ENCODE assay signal across 9 mouse cellular contexts in genomic region chr17:45582715-45583355, GRCm38 (mm10). TPM values are rescaled to one million over a fixed set of nuclear protein-coding genes. Genes with fewer than 3 reads are reported as not detected.
DNase-seq lines count a peak whose midpoint lies in the region; ATAC-seq and TF ChIP-seq lines count a peak whose summit lies in the region.
"Had no signal": no experiment of that assay in that cellular context is flagged by ENCODE, and none has a peak within 500 bp of the region (broad histone marks: within the 10 kb centered on the region; RNA-seq: fewer than 3 reads in every experiment).

No protein-coding gene starts in this region.

- peak; percentile 33 for DNase-seq in gastrocnemius, adult 2 months
- DNase-seq in gastrocnemius, postnatal 25 days: no peak
- peak in 1 of 2 experiments; percentile 35 for DNase-seq in spleen, adult 2 months (ENCODE audit: low read depth in 1 of 2, low spot score in 2 of 2)
- DNase-seq in spleen, postnatal 4 days (ENCODE audit: low spot score in 2 of 2): no peak
- peak; percentile 42 to 51 for DNase-seq in thymus, postnatal 36 days

- intact Hi-C loops in gastrocnemius, adult 2 months (cut with DNase I): loop anchor here (10.0 kb wide), 1 partner anchor 572 kb away; the partner anchor contains the start of gene Mad2l1bp

- no peak for TF ChIP-seq POLR2A in spleen, adult 2 months (IDR thresholded peaks at IDR 0.05; ENCODE audit: low read depth, low read length)
- TF ChIP-seq POLR2A in embryonic fibroblast, embryonic 13.5 days (IDR thresholded peaks at IDR 0.05; ENCODE audit: low read depth, low read length): no peak

- 32% methylated on average over 6 of the region's 6 CpGs for WGBS in spleen, adult 2 months
- WGBS in midbrain, embryonic 15.5 days: 75% methylated on average over 6 of the region's 6 CpGs

- ATAC-seq in erythroid progenitor cell, adult 5-6 weeks (replicated peaks; ENCODE audit: low FRiP score, poor library complexity, severe bottlenecking): no peak
- ATAC-seq in midbrain, embryonic 15.5 days (replicated peaks): no peak

- peaks cover 3% of the 10 kb centered on the region; the same call in 1 of the 2 replicates for H3K4me1 ChIP-seq in spleen, adult 2 months (ENCODE audit: control insufficient read depth, insufficient read depth, insufficient read length)
- peaks cover 5% of the 10 kb centered on the region for H3K4me1 ChIP-seq in embryonic fibroblast, embryonic 13.5 days (ENCODE audit: control insufficient read depth, insufficient read depth, low read length)
- H3K4me1 ChIP-seq in midbrain, embryonic 15.5 days: peaks cover 18% of the 10 kb centered on the region; the same call in 1 of the 2 replicates

- H3K4me2 ChIP-seq in midbrain, embryonic 15.5 days: no peak overlapping the region
- H3K4me2 ChIP-seq: heart, embryonic 12.5 days had no signal

- no peaks in the 10 kb centered on the region for H3K27me3 ChIP-seq in spleen, adult 2 months (ENCODE audit: control insufficient read depth, insufficient read depth, low read length)
- no peaks in the 10 kb centered on the region for H3K27me3 ChIP-seq in midbrain, embryonic 15.5 days (replicated peaks)
- H3K27me3 ChIP-seq: heart, embryonic 12.5 days had no signal

- H3K27ac ChIP-seq in gastrocnemius, adult 2 months: 0 out of 2 replicates have a peak overlapping the region, but pooled peaks have one; percentile 95
- H3K27ac ChIP-seq in spleen, adult 2 months (ENCODE audit: insufficient read depth, low read length): peak overlapping the region; percentile 52; the same call in 1 of the 2 replicates
- H3K27ac ChIP-seq in embryonic fibroblast, embryonic 13.5 days (ENCODE audit: insufficient read depth, low read length): no peak overlapping the region
- H3K27ac ChIP-seq in midbrain, embryonic 15.5 days: no peak overlapping the region

- H3K9ac ChIP-seq in midbrain, embryonic 15.5 days: no peak overlapping the region
- H3K9ac ChIP-seq: heart, embryonic 12.5 days had no signal

- TF ChIP-seq CTCF in gastrocnemius, adult 2 months (IDR thresholded peaks at IDR 0.05): peak; percentile 62
- peak; percentile 39; the same call in 1 of the 2 replicates for TF ChIP-seq CTCF in spleen, adult 2 months (IDR thresholded peaks at IDR 0.05; ENCODE audit: extremely low read depth, insufficient read depth, insufficient read length, insufficient replicate concordance)
- 0 out of 2 replicates have a peak, but pooled peaks have one; percentile 11 for TF ChIP-seq CTCF in embryonic fibroblast, embryonic 13.5 days (IDR thresholded peaks at IDR 0.05; ENCODE audit: borderline replicate concordance, insufficient read depth, low read length)

- H3K9me3 ChIP-seq in midbrain, embryonic 15.5 days: no peaks in the 10 kb centered on the region

- H3K4me3 ChIP-seq in gastrocnemius, adult 2 months: no peak overlapping the region
- no peak overlapping the region for H3K4me3 ChIP-seq in spleen, adult 2 months (ENCODE audit: extremely low read depth, insufficient read depth, insufficient read length)
- H3K4me3 ChIP-seq in embryonic fibroblast, embryonic 13.5 days (ENCODE audit: insufficient read depth, low read length): no peak overlapping the region
- no peak overlapping the region for H3K4me3 ChIP-seq in midbrain, embryonic 15.5 days
- H3K4me3 ChIP-seq: heart, embryonic 12.5 days had no signal

- H3K36me3 ChIP-seq in spleen, adult 2 months (ENCODE audit: control insufficient read depth, insufficient read depth, low read length): no peaks in the 10 kb centered on the region
- H3K36me3 ChIP-seq in midbrain, embryonic 15.5 days (replicated peaks): no peaks in the 10 kb centered on the region

RNA-seq across cellular contexts. Expression of gene Hsp90ab1, which starts 9.8 kb away (rescaled TPM):
- 1,000 to 10,000 TPM; 1,106 to 1,162 TPM for total RNA-seq in gastrocnemius, adult 2 months (2021)
- total RNA-seq in gastrocnemius, postnatal 25 days (2021): 100 to 1,000 TPM; 839 to 859 TPM
- 194 and 202 TPM in 2 replicates for polyA plus RNA-seq in spleen, adult 2 months (2012; rRNA removed)
- polyA plus RNA-seq in embryonic fibroblast, embryonic 13.5 days (2011; ENCODE audit: insufficient read length, low read depth, missing spikeins): 1,481 and 1,562 TPM in 2 replicates
- total RNA-seq in erythroid progenitor cell, adult 5-6 weeks (2015; ENCODE audit: low replicate concordance): 200 and 204 TPM in 2 replicates
- total RNA-seq in erythroid progenitor cell, adult 5-6 weeks (2017; ENCODE audit: low replicate concordance): 235 and 237 TPM in 2 replicates
- 1,488 and 1,537 TPM in 2 replicates for polyA plus RNA-seq in midbrain, embryonic 15.5 days (2015; fragmentation: Nextera tagmentation; extraction: Ambion mirVana)

RNA-seq across cellular contexts. Expression of gene Slc29a1, which starts 16.6 kb away (rescaled TPM):
- total RNA-seq in gastrocnemius, adult 2 months (2021): 10 to 100 TPM; 27.4 to 44.7 TPM
- 10 to 100 TPM; 41.4 to 42.2 TPM for total RNA-seq in gastrocnemius, postnatal 25 days (2021)
- polyA plus RNA-seq in spleen, adult 2 months (2012; rRNA removed): 108 and 122 TPM in 2 replicates
- polyA plus RNA-seq in embryonic fibroblast, embryonic 13.5 days (2011; ENCODE audit: insufficient read length, low read depth, missing spikeins): 81.9 and 90.3 TPM in 2 replicates
- total RNA-seq in erythroid progenitor cell, adult 5-6 weeks (2015; ENCODE audit: low replicate concordance): 101 and 133 TPM in 2 replicates
- total RNA-seq in erythroid progenitor cell, adult 5-6 weeks (2017; ENCODE audit: low replicate concordance): 108 and 151 TPM in 2 replicates
- polyA plus RNA-seq in midbrain, embryonic 15.5 days (2015; fragmentation: Nextera tagmentation; extraction: Ambion mirVana): 30.7 and 33.0 TPM in 2 replicates

RNA-seq across cellular contexts. Expression of gene Mymx, which starts 19.1 kb away (rescaled TPM):
- under 1 TPM in 1 of 2 experiments, not detected in 1; 0.36 TPM for total RNA-seq in gastrocnemius, adult 2 months (2021)
- total RNA-seq in gastrocnemius, postnatal 25 days (2021): 1 to 10 TPM in 1 of 2 experiments, under 1 TPM in 1; 0.36 to 1.4 TPM
- polyA plus RNA-seq in spleen, adult 2 months (2012; rRNA removed): not detected in 2 replicates
- not detected in 2 replicates for polyA plus RNA-seq in embryonic fibroblast, embryonic 13.5 days (2011; ENCODE audit: insufficient read length, low read depth, missing spikeins)
- total RNA-seq in erythroid progenitor cell, adult 5-6 weeks (2015; ENCODE audit: low replicate concordance): not detected in 2 replicates
- total RNA-seq in erythroid progenitor cell, adult 5-6 weeks (2017; ENCODE audit: low replicate concordance): not detected in 2 replicates
- not detected in 2 replicates for polyA plus RNA-seq in midbrain, embryonic 15.5 days (2015; fragmentation: Nextera tagmentation; extraction: Ambion mirVana)

RNA-seq across cellular contexts. Expression of gene Slc35b2, which starts 19.2 kb away (rescaled TPM):
- 10 to 100 TPM; 16.0 to 17.3 TPM for total RNA-seq in gastrocnemius, adult 2 months (2021)
- total RNA-seq in gastrocnemius, postnatal 25 days (2021): 10 to 100 TPM; 17.5 to 21.5 TPM
- 70.9 and 71.3 TPM in 2 replicates for polyA plus RNA-seq in spleen, adult 2 months (2012; rRNA removed)
- 61.1 and 65.3 TPM in 2 replicates for polyA plus RNA-seq in embryonic fibroblast, embryonic 13.5 days (2011; ENCODE audit: insufficient read length, low read depth, missing spikeins)
- 15.5 and 18.4 TPM in 2 replicates for total RNA-seq in erythroid progenitor cell, adult 5-6 weeks (2015; ENCODE audit: low replicate concordance)
- total RNA-seq in erythroid progenitor cell, adult 5-6 weeks (2017; ENCODE audit: low replicate concordance): 10.3 and 14.0 TPM in 2 replicates
- polyA plus RNA-seq in midbrain, embryonic 15.5 days (2015; fragmentation: Nextera tagmentation; extraction: Ambion mirVana): 85.5 and 93.4 TPM in 2 replicates

RNA-seq across cellular contexts. Expression of gene Nfkbie, which starts 27.3 kb away (rescaled TPM):
- total RNA-seq in gastrocnemius, adult 2 months (2021): under 1 TPM; 0.36 to 0.43 TPM
- under 1 TPM; 0.48 to 0.69 TPM for total RNA-seq in gastrocnemius, postnatal 25 days (2021)
- polyA plus RNA-seq in spleen, adult 2 months (2012; rRNA removed): 50.4 and 65.9 TPM in 2 replicates
- 4.3 and 6.2 TPM in 2 replicates for polyA plus RNA-seq in embryonic fibroblast, embryonic 13.5 days (2011; ENCODE audit: insufficient read length, low read depth, missing spikeins)
- 2.1 and 2.9 TPM in 2 replicates for total RNA-seq in erythroid progenitor cell, adult 5-6 weeks (2015; ENCODE audit: low replicate concordance)
- 1.7 and 3.6 TPM in 2 replicates for total RNA-seq in erythroid progenitor cell, adult 5-6 weeks (2017; ENCODE audit: low replicate concordance)
- 3.5 and 5.3 TPM in 2 replicates for polyA plus RNA-seq in midbrain, embryonic 15.5 days (2015; fragmentation: Nextera tagmentation; extraction: Ambion mirVana)

Comparison
In these comparisons a context has a peak if more than half of its experiments do, and no peak if none do; other contexts are left out.
1. DNase-seq: peak in gastrocnemius, adult 2 months (single experiment) and thymus, postnatal 36 days (2 of 2); none in gastrocnemius, postnatal 25 days (single experiment) and spleen, postnatal 4 days (0 of 2).
2. H3K27ac ChIP-seq: peak in gastrocnemius, adult 2 months (single experiment) and spleen, adult 2 months (single experiment); none in embryonic fibroblast, embryonic 13.5 days (single experiment) and midbrain, embryonic 15.5 days (single experiment).
3. CTCF ChIP-seq: peak in every context shown above with its lines; median percentile 62 in gastrocnemius, adult 2 months; 39 in spleen, adult 2 months; 11 in embryonic fibroblast, embryonic 13.5 days.